Mouse (Mus musculus) urinary bladder, postnatal 25 days (tissue): ENCODE measurements around the gene Ccdc113.
A peak's percentile ranks its signal among the peaks of the same experiment; 100 is the strongest.

Experiments used
- DNase-seq: peaks from one replicate; pipeline ENCODE4 v3.0.0; 2022; ENCODE audit warnings: low spot score

The Ccdc113 gene

DNA sequence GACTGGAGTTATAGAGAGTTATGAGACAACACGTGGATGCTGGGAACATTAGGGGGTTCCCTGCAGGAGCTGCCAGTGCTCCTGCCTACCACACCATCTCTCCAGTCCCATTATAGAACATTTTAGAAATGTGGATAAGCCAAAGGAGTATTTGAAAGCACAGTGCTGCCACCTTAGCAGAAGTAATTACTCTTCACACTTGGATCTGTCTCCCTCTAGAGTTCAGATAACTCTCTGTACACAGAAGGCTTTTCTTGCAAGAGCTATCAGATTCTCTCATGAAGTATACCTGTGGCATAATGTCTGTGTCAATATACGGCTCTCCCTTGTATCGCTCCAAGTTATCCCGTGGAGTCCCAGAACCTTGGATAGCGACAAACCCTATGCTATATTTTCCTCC is 5.6 kb downstream of the Ccdc113 start:
- no peak for DNase-seq

- DNase-seq, result no peak
These were observed 8.3 kb downstream of the Ccdc113 start for GRCm38 (mm10) chr8:95542191-95542590.

- no peak for DNase-seq
These were observed 9.2 kb downstream of the Ccdc113 start for GRCm38 (mm10) chr8:95543065-95543464.

DNA sequence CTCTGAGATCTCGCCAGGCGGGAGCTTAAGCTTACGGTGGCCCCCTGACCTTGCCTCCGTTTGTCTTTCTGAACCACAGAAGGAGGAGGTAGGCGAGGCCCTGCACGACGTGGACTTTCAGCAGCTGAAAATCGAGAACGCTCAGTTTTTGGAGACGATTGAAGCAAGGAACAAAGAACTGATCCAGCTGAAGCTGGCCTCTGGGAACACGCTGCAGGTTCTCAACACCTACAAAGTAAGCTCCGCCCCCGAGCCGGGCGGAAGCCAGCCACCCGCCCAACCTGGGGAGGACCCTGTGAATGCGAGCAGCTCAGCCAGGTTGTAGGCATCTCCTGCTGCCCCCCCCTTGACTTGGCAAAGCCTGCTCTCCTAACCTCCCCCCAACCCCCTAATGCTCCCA is 11.9 kb downstream of the Ccdc113 start:
- DNase-seq, result no peak

DNA sequence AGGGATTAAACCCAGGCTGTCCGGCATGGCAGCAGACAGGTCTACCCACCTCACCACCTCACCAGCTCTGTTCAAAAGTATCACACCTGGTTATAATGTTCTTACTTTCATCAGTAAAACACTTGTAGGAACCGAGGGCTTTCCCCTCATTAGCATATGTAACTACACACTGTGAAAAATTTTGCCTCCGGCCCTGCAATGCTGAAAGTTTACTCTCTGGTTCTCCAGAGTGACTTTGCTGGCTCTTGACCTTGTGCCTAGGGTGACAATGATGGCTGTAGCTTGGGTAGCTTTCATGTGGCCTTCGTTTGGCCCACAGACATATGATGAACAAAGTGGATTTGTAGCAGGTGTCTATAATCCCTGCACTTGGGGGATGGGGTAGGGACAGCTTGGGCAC is 13.1 kb downstream of the Ccdc113 start:
- no peak for DNase-seq

DNA sequence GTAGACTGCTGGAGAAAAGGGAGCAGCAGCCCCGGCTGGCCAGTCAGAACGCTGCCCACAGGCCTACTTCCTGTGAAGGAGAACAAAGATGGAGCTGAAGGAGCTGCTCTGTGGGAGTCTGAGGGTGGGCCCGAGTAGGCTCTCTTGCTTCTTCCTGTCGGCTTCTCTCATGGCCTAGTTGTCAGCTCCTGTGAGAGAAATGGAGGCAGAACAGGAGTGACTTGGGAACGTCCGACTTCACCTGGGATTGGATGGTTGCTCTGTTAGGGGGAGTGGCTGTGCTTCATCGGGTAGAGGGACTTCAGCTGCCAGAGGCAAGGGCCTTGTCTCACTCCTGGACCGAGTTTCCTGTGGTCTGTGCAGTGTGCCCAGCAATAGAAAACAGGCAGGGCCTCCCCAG is 14.0 kb downstream of the Ccdc113 start:
- DNase-seq, result no peak

- no peak for DNase-seq
These were observed 16.3 kb downstream of the Ccdc113 start for GRCm38 (mm10) chr8:95549871-95550829.

DNA sequence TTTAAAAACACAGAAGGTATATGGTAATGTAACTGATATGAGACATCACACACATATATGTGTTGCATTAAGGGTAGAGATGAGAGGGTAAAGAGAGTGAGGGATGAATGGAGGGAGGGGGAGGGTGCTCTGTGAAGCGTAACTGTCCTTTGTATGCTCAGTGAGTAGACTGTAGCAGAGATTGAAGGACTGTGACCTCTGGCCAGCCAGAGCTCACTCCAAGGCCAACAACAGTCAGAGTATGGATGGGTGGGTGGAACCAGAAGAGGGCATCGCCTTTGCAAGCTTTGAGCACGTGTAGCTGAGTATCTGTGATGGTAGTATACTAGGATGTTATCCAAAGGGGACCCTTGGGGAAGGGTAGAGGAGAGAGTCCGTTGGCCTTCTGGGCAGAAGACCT is 17.7 kb downstream of the Ccdc113 start:
- no peak for DNase-seq

DNA sequence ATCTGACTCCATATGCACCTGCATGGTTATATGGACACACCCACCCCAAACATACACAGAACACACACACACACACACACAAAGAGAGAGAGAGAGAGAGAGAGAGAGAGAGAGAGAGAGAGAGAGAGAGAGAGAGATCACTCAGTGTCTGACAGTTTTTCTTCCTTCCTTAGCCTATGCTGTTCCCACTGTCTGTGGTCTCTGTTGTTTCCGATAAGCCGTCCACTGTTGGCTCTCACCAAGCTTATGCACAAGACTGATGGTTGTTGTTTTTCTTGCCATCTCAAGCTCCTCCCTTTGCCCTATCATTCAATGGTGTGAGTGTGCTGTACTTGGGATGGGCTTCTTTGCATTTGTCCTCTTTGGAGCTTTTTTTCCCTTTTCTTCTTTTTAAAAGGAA is 22.1 kb downstream of the Ccdc113 start:
- no peak for DNase-seq

DNA sequence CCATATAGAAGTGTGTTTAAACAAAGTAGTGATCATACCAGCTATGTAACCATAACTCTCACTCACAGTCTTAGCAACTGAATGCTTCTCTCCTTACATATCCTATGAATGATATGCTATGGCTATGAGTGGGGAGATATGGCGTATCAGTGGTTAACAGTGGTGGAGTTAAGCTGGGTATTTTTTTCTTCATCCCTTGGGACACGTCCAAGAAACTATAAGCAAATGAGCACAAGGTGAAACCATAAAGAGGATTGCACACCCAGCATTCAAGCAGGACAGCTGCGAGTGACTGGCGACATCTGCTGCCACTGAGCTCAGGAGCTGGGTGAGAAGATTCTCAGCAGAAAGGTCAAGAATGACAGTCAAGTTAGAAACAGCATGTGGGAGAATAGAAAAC is 32.3 kb downstream of the Ccdc113 start:
- DNase-seq, result no peak

DNA sequence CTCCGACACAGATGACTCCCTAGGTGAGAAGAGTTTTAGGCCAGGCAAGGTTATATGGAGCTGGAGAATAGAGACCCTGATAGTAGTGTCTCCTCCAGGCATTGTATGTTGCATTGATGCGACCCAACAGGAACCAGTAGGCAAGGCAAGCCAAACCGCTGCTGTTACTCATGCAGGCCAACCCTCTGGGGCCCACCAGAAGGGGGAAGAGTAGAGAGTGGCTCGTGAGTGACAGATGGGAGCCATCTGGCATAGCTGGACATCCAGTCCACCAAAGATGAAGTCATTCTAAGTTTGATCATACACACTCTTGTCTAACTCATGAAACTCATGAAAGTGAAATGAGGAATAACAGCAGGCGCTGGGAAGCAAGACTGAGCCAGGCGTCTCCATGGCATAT is 32.9 kb downstream of the Ccdc113 start:
- no peak for DNase-seq

- DNase-seq, result no peak
These were observed 39.3 kb downstream of the Ccdc113 start for GRCm38 (mm10) chr8:95573146-95573545.

GRCm38 (mm10) chr8:95576240-95576639 is 42.4 kb downstream of the Ccdc113 start, which contains the start of gene Prss54:
TSS of gene Prss54 (minus strand) at chr8:95576340.
- DNase-seq, result no peak

GRCm38 (mm10) chr8:95587339-95587738 is 53.5 kb downstream of the Ccdc113 start:
- DNase-seq, result no peak

DNA sequence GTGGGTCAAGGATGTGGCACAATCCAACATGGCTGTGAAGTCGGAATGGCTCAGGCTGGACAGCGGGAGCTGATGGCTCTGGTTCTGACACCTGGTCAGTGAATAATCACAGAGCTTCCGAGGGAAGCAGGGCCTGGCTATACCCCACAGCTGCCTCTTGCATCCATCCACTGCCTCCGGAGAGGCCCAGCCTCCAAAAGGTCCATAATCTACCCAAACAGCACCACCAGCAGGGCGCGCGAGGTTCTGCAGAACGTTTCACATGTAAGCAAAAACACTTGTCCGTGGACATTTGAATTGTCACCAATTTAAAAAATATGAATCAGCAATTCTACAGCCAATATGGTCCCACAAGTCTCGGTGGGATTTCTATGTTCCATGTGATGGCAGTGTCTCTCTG is 55.4 kb downstream of the Ccdc113 start:
- no peak for DNase-seq

GRCm38 (mm10) chr8:95590539-95590938 is 56.7 kb downstream of the Ccdc113 start:
- DNase-seq, result no peak

GRCm38 (mm10) chr8:95592131-95592780 is 58.4 kb downstream of the Ccdc113 start:
- no peak for DNase-seq

- no peak for DNase-seq
These were observed 59.8 kb downstream of the Ccdc113 start for GRCm38 (mm10) chr8:95593439-95594393.

DNA sequence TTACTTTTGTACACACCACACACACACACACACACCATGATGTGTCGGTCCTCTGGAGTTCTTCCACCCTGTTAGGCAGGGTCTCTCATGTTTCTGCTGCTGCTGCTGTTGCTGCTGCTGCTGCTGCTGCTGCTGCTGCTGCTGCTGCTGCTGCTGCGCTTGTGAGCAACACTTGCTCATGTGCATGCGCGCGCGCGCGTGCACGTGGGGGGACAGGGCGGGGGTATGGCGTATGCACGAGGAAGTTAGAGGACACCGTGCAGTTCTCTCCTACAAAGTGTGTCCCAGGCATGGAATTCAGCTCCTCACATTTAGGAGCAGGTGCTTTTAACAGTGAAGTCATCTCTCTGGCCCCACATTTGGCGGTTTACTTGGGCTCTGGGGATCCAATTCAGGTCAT is 61.2 kb downstream of the Ccdc113 start:
- DNase-seq, result no peak

- DNase-seq, result no peak
These were observed 63.0 kb downstream of the Ccdc113 start for GRCm38 (mm10) chr8:95596841-95597241.

DNA sequence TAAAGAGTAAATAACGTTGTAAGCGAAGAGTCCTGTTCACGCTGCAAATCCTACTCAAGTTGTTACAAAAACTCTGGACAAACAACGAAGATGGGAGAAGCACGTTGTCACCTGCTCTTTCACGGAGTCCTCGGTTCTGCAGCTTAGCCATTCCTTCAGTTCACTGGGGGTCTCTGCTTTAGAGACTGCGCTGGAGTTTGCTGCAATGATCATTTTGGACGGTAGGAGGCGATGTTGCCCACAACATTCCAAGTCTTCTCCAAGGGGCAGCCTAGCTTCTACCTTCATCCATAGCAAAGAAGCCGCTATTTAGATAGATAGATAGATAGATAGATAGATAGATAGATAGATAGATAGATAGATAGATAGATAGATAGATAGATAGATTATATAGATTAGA is 66.0 kb downstream of the Ccdc113 start:
- DNase-seq, result peak; percentile 36

GRCm38 (mm10) chr8:95601306-95601705 is 67.4 kb downstream of the Ccdc113 start:
- DNase-seq, result no peak
